Mouse (Mus musculus): ENCODE results near the gene Hist1h4k.
"Not testable (repeated sequence)": the region's sequence is repeated elsewhere in the genome, so short reads cannot be mapped to it uniquely, and the experiment has no call there.

Hist1h4k gene

DNA sequence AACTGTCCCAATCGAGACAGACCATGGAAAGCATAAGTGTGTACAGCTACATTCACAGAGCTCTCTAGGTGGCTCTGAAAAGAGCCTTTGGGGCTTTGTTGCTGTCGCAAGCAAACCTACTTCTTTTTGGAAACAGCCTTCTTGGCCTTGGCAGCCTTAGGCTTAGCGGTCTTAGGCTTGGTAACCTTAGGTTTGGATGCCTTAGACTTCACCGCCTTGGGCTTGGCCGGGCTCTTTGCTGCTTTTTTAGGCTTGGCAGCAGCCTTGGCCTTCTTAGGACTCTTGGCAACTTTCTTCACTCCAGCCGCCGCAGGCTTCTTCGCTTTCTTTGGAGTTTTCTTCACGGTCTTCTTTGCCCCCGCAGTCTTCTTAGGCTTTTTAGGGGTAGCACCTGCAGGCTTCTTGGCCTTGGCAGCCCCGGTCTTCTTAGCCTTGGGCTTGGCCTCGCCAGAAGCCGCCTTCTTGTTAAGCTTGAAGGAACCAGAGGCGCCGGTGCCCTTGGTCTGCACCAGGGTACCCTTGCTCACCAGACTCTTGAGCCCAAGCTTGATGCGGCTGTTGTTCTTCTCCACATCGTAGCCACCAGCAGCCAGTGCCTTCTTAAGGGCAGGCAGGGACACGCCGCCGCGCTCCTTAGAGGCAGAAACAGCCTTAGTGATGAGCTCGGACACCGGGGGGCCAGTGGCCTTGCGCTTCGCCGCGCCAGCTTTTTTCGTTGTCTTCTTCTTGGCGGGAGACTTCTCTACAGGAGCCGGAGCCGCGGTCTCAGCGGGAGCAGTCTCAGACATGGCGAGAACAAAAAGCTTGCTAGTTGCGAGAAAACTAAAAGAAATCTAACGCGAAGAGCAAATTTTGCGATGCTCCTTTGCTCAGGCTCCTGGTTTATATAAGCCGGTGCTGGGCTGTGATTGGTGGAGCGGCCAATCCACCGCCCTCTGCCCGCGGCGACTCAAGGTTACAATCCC lies 29.7 kb upstream of the Hist1h4k start, which contains the start of gene Hist1h1b:
TSS of gene Hist1h1b (minus strand) at position 859 of the 965 bp plus-strand sequence.
- H3K9me3 ChIP-seq (ENCODE audit: low read length) = no peaks in the 10 kb centered on the region
- no peak for TF ChIP-seq NANOG (IDR thresholded peaks at IDR 0.05; ENCODE audit: borderline replicate concordance, low read length)
- no peak for TF ChIP-seq CTCF (conservative IDR thresholded peaks at IDR 0.05; ENCODE audit: low read length)
- no peak for TF ChIP-seq POU5F1 (IDR thresholded peaks at IDR 0.05; ENCODE audit: borderline replicate concordance, low read length)
- peaks cover 55% of the 10 kb centered on the region for H3K4me1 ChIP-seq (replicated peaks; ENCODE audit: low read depth, low read length)
- H3K27me3 ChIP-seq (ENCODE audit: insufficient read depth, low read length) = no peaks in the 10 kb centered on the region
- H3K4me3 ChIP-seq (replicated peaks; ENCODE audit: low read length) = peak within 1 kb of the TSS; percentile 86
- no peaks in the 10 kb centered on the region for H3K36me3 ChIP-seq (ENCODE audit: insufficient read depth, low read length)

DNA sequence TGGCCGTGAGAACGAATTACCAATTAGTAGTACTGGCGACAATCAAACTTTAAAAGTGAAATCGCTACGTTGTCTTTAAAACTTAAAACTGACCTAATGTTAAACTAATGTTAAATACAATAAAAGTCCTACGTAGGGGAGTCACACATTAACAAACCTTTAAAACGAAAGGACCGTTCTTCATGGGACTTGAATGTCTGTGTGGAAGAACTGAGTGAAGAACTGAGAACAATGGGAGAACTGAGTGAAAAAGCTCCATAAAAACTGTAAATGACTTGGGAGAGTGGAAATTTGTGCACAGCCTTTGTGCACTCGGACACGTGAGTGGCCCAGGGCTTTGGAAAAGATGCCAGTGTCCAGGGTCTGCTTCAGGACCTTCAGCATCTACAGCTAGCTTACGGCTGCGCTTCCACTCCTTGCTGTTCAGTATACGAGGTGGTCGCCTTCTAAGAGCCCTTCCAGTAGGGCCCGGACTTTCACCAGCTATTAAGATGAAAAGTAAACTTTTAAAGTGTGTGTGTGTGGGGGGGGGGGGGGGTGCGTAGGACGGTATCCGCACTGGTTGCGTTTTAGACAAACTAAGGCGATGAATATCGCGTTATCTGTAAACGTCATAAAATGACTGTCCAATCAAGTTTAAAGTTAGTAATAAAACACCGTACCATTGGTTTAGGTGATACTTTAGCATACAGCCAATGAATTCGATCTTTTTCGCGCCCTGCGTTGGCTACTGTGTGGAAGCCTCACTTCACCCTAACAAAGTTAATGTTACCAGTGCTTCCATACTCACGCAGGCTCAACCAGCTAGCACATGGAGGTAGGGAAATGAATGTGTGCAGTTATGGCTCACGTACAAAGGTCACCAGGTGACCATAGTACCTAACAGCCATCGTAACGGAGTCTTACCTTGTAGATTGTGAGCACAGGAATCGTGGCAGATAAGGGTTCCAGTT lies 28.8 kb upstream of the Hist1h4k start:
- TF ChIP-seq POU5F1 (IDR thresholded peaks at IDR 0.05; ENCODE audit: borderline replicate concordance, low read length) (no peak), CTCF (conservative IDR thresholded peaks at IDR 0.05; ENCODE audit: low read length) (no peak), NANOG (IDR thresholded peaks at IDR 0.05; ENCODE audit: borderline replicate concordance, low read length) (no peak)
- Histone ChIP-seq H3K27me3 (ENCODE audit: insufficient read depth, low read length) (no peaks in the 10 kb centered on the region), H3K36me3 (ENCODE audit: insufficient read depth, low read length) (no peaks in the 10 kb centered on the region)

GRCm38 (mm10) chr13:21755707-21756106 lies 5.4 kb upstream of the Hist1h4k start:
- TF ChIP-seq NANOG (IDR thresholded peaks at IDR 0.05; ENCODE audit: borderline replicate concordance, low read length) = no peak
- TF ChIP-seq CTCF (conservative IDR thresholded peaks at IDR 0.05; ENCODE audit: low read length) = no peak
- TF ChIP-seq POU5F1 (IDR thresholded peaks at IDR 0.05; ENCODE audit: borderline replicate concordance, low read length) = no peak
- Histone ChIP-seq H3K9me3 (ENCODE audit: low read length) (no peaks in the 10 kb centered on the region), H3K4me3 (replicated peaks; ENCODE audit: low read length) (no peak overlapping the region), H3K36me3 (ENCODE audit: insufficient read depth, low read length) (no peaks in the 10 kb centered on the region), H3K4me1 (replicated peaks; ENCODE audit: low read depth, low read length) (peaks cover 37% of the 10 kb centered on the region), H3K27me3 (ENCODE audit: insufficient read depth, low read length) (no peaks in the 10 kb centered on the region)

More for the DNA sequence above, 28.8 kb upstream of the Hist1h4k start:
- H3K4me3 ChIP-seq (replicated peaks; ENCODE audit: low read length) = peak overlapping the region; percentile 86
- no peaks in the 10 kb centered on the region for H3K9me3 ChIP-seq (ENCODE audit: low read length)
- peaks cover 50% of the 10 kb centered on the region for H3K4me1 ChIP-seq (replicated peaks; ENCODE audit: low read depth, low read length)

- peaks cover 25% of the 10 kb centered on the region for H3K4me1 ChIP-seq (replicated peaks; ENCODE audit: low read depth, low read length)
- not testable (repeated sequence) for H3K9me3 ChIP-seq (ENCODE audit: low read length); H3K36me3 ChIP-seq (ENCODE audit: insufficient read depth, low read length); H3K27me3 ChIP-seq (ENCODE audit: insufficient read depth, low read length)
- H3K4me3 ChIP-seq (replicated peaks; ENCODE audit: low read length) = peak overlapping the region; percentile 63
Observed at GRCm38 (mm10) chr13:21754294-21755001, 4.1 kb upstream of the Hist1h4k start.

DNA sequence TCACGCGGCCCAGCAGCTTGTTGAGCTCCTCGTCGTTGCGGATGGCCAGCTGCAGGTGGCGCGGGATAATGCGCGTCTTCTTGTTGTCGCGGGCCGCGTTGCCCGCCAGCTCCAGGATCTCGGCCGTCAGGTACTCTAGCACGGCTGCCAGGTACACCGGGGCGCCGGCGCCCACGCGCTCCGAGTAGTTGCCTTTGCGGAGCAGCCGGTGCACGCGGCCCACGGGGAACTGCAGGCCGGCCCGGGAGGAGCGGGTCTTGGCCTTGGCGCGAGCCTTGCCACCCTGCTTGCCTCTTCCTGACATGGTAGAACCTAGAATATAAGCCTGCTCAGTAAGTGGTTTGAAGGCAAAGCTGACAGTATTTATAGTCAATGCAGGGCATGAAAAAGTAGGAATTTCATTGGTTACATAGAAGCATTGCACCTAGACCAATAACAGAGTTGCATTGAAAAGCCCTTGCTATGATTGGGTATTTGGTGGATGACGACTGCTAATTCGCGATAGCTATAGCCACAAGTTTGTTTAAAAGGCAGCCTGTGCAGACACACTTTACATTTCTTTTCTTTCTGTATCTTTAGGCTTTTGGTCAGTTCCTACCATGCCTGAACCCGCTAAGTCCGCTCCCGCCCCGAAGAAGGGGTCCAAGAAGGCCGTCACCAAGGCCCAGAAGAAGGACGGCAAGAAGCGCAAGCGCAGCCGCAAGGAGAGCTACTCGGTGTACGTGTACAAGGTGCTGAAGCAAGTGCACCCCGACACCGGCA lies 3.4 kb upstream of the Hist1h4k start, which contains the start of the genes Hist1h2ak and Hist1h2bn:
TSS of gene Hist1h2ak (minus strand) at position 304 of the 762 bp plus-strand sequence.
TSS of gene Hist1h2bn (plus strand) at position 600 of the 762 bp plus-strand sequence.
- H3K4me3 ChIP-seq (replicated peaks; ENCODE audit: low read length) = peak within 1 kb of the TSS; percentile 69
- H3K9me3 ChIP-seq (ENCODE audit: low read length); H3K36me3 ChIP-seq (ENCODE audit: insufficient read depth, low read length); H3K27me3 ChIP-seq (ENCODE audit: insufficient read depth, low read length): not testable (repeated sequence)
- H3K4me1 ChIP-seq (replicated peaks; ENCODE audit: low read depth, low read length) = peaks cover 29% of the 10 kb centered on the region

DNA sequence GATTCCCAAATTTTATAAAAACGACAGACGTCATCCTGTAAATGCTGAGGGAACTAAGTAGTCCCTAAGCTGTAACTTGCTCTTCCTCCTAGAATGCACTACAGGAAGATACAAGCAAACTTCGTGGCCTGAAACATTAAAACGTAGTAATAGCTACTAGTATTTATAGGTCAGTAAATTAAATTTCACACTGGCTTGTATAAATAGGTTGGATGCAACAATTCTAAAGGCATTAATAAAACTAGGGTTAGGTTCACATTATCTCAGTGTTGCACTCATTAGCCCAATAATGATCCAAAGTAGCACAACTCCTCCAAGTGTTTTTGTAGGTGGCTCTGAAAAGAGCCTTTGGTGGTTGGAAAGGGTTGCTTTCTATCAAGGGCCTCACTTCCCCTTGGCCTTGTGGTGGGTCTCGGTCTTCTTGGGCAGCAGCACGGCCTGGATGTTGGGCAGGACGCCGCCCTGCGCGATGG lies 2.8 kb upstream of the Hist1h4k start:
- H3K36me3 ChIP-seq (ENCODE audit: insufficient read depth, low read length) = no peaks in the 10 kb centered on the region; the same call in 1 of the 2 replicates

GRCm38 (mm10) chr13:21752356-21752755 lies 2.1 kb upstream of the Hist1h4k start:
- H3K4me1 ChIP-seq (replicated peaks; ENCODE audit: low read depth, low read length) = peaks cover 37% of the 10 kb centered on the region
- peaks cover 3% of the 10 kb centered on the region for H3K36me3 ChIP-seq (ENCODE audit: insufficient read depth, low read length)
- H3K9me3 ChIP-seq (ENCODE audit: low read length) = no peaks in the 10 kb centered on the region
- peak overlapping the region; percentile 69 for H3K4me3 ChIP-seq (replicated peaks; ENCODE audit: low read length)
- H3K27me3 ChIP-seq (ENCODE audit: insufficient read depth, low read length) = no peaks in the 10 kb centered on the region
- TF ChIP-seq POU5F1 (IDR thresholded peaks at IDR 0.05; ENCODE audit: borderline replicate concordance, low read length) (no peak), CTCF (conservative IDR thresholded peaks at IDR 0.05; ENCODE audit: low read length) (no peak), NANOG (IDR thresholded peaks at IDR 0.05; ENCODE audit: borderline replicate concordance, low read length) (no peak)

More for the DNA sequence above, 2.8 kb upstream of the Hist1h4k start:
- Histone ChIP-seq H3K27me3 (ENCODE audit: insufficient read depth, low read length) (no peaks in the 10 kb centered on the region), H3K9me3 (ENCODE audit: low read length) (no peaks in the 10 kb centered on the region), H3K4me3 (replicated peaks; ENCODE audit: low read length) (peak overlapping the region; percentile 69), H3K4me1 (replicated peaks; ENCODE audit: low read depth, low read length) (peaks cover 34% of the 10 kb centered on the region)
- TF ChIP-seq POU5F1 (IDR thresholded peaks at IDR 0.05; ENCODE audit: borderline replicate concordance, low read length) (no peak), NANOG (IDR thresholded peaks at IDR 0.05; ENCODE audit: borderline replicate concordance, low read length) (no peak), CTCF (conservative IDR thresholded peaks at IDR 0.05; ENCODE audit: low read length) (no peak)

Data from E14TG2a.4 (cell line).